Mouse (Mus musculus): Measurements from ENCODE around the gene Fam118a. TPM values are rescaled to one million over a fixed set of nuclear protein-coding genes. Genes with fewer than 3 reads are reported as not detected.

The Fam118a gene
- polyA plus RNA-seq, 1 experiment from 2014 or later = 17.0 TPM

DNA sequence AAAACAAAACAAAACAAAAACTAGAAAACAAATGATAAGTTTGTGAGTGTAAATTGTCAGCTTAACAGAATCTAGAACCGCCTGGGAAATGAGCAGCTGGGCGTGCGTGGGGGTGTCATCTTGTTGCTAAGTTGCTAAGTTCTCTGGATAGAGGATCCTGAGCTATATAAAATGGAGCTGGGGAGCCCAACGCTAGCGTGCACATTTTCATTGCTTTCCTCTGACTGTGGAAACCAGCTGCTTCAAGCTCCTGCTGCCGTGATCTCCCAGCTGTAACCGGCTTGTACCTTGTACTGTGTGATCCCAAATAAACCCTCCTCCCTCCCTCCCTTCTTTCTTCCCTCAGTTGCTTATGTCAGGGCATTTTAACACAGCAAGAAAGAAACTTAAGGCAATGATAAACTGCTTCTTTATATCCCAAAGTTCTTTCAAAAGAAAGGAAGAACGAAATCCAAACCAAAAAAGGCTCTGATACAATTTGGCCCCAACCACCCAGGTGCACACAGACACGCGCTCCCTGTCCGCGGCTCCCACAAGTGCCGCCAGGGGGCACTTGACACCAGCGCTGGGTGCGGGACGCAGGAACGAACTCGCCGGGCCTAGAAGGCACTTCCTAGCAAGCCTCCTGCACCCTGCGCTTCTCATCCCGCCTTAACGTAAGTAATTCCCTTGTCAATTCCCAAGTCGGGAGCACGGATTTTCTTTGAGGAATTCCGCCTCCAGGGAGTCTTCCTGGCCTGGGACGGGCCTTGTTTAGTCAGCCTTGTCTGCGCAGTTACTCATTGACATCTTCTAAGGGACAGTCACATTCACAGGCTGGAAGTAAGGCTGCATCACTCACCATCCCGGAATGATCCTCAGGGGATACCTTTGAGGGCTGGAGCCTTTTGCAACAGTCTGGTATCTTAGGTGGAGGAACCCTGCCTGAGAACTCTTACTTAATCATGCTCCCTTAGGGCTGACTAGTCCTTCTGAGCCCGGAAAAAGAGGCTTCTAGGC lies 27.5 kb upstream of the Fam118a start:
- H3K4me1 ChIP-seq (replicated peaks; ENCODE audit: control insufficient read depth, insufficient read depth, low read length) = no peaks in the 10 kb centered on the region
- no peak overlapping the region for H3K27ac ChIP-seq (ENCODE audit: low read depth, low read length)
- no peaks in the 10 kb centered on the region for H3K9me3 ChIP-seq (ENCODE audit: control insufficient read depth, low read length)
- H3K36me3 ChIP-seq (ENCODE audit: control insufficient read depth, insufficient read depth, low read length) = no peaks in the 10 kb centered on the region
- no peak overlapping the region for H3K4me2 ChIP-seq
- DNase-seq (ENCODE audit: low spot score) (peak; percentile 71), ATAC-seq (replicated peaks; ENCODE audit: low FRiP score) (peak; percentile 47; the same call in 1 of the 2 replicates)
- H3K4me3 ChIP-seq (ENCODE audit: low read depth, low read length) = no peak overlapping the region
- 21% methylated on average over 29 of the region's 29 CpGs for WGBS
- no peak overlapping the region for H3K9ac ChIP-seq (ENCODE audit: low read depth, low read length)
- H3K27me3 ChIP-seq (replicated peaks; ENCODE audit: control insufficient read depth, insufficient read depth, low read length) = no peaks in the 10 kb centered on the region

- H3K27me3 ChIP-seq (replicated peaks; ENCODE audit: control insufficient read depth, insufficient read depth, low read length) = no peaks in the 10 kb centered on the region
- H3K4me1 ChIP-seq (replicated peaks; ENCODE audit: control insufficient read depth, insufficient read depth, low read length) = no peaks in the 10 kb centered on the region
- no peaks in the 10 kb centered on the region for H3K36me3 ChIP-seq (ENCODE audit: control insufficient read depth, insufficient read depth, low read length)
- DNase-seq (ENCODE audit: low spot score) = no peak
- H3K9me3 ChIP-seq (ENCODE audit: control insufficient read depth, low read length) = no peaks in the 10 kb centered on the region
- no peak overlapping the region for H3K4me3 ChIP-seq (ENCODE audit: low read depth, low read length)
- 67% methylated on average over 8 of the region's 8 CpGs for WGBS
- no peak overlapping the region for H3K27ac ChIP-seq (ENCODE audit: low read depth, low read length)
- no peak overlapping the region for H3K4me2 ChIP-seq
- no peak overlapping the region for H3K9ac ChIP-seq (ENCODE audit: low read depth, low read length)
- no peak for ATAC-seq (replicated peaks; ENCODE audit: low FRiP score)
Observed at GRCm38 (mm10) chr15:85009666-85010065, 19.1 kb upstream of the Fam118a start.

DNA sequence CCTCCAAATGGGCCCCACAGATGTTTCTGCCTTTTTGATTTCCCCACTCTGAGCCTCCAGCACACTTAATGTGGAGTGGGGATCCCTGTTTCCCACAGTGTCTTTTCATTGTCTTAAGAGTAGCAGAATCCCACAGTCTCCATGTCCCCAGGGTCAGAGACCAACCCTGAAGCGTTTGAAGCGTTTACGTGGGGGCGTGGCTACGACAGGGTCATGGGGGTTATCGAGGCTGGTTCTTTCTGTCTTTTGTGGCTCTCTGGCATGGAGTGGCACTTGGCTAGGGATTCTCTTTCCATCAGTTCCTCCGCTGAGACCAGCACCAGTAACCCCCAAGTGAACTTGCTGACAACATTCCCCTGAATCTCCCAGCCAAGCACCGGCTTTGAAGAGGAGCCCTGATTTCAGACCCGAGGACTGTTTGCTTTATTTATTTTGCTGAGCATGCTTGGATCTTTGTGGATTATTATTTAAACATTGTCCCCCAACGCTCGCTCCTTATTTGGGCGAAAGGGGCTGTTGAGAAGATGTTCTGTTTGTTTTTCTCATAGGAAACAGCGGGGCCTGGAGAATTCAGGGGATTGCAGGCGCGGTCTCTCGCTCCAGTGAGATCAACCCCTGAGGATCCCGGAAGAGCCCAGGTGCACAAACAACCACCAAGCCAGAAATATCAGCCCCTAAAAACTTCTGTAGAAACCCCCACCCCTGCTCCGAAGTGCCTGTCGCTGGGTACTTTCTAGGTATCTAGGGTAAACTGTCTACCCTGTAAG lies 16.7 kb upstream of the Fam118a start:
- H3K4me1 ChIP-seq (replicated peaks; ENCODE audit: control insufficient read depth, insufficient read depth, low read length) = no peaks in the 10 kb centered on the region
- no peak overlapping the region for H3K27ac ChIP-seq (ENCODE audit: low read depth, low read length)
- WGBS = 38% methylated on average over 19 of the region's 19 CpGs
- H3K36me3 ChIP-seq (ENCODE audit: control insufficient read depth, insufficient read depth, low read length) = no peaks in the 10 kb centered on the region
- H3K4me2 ChIP-seq = peak overlapping the region; percentile 33
- H3K4me3 ChIP-seq (ENCODE audit: low read depth, low read length) = no peak overlapping the region
- no peaks in the 10 kb centered on the region for H3K9me3 ChIP-seq (ENCODE audit: control insufficient read depth, low read length)
- DNase-seq (ENCODE audit: low spot score) (no peak), ATAC-seq (replicated peaks; ENCODE audit: low FRiP score) (no peak)
- peaks cover 4% of the 10 kb centered on the region; the same call in 1 of the 2 replicates for H3K27me3 ChIP-seq (replicated peaks; ENCODE audit: control insufficient read depth, insufficient read depth, low read length)
- no peak overlapping the region for H3K9ac ChIP-seq (ENCODE audit: low read depth, low read length)

- no peak overlapping the region for H3K27ac ChIP-seq (ENCODE audit: low read depth, low read length)
Observed at GRCm38 (mm10) chr15:85012662-85013054, 16.1 kb upstream of the Fam118a start.

GRCm38 (mm10) chr15:85015771-85016170 lies 13.0 kb upstream of the Fam118a start:
- ATAC-seq (replicated peaks; ENCODE audit: low FRiP score) = no peak
- H3K4me3 ChIP-seq (ENCODE audit: low read depth, low read length) = no peak overlapping the region
- H3K4me1 ChIP-seq (replicated peaks; ENCODE audit: control insufficient read depth, insufficient read depth, low read length) = no peaks in the 10 kb centered on the region
- no peak overlapping the region for H3K9ac ChIP-seq (ENCODE audit: low read depth, low read length)
- H3K36me3 ChIP-seq (ENCODE audit: control insufficient read depth, insufficient read depth, low read length) = no peaks in the 10 kb centered on the region
- DNase-seq (ENCODE audit: low spot score) = no peak
- H3K4me2 ChIP-seq = no peak overlapping the region
- H3K27me3 ChIP-seq (replicated peaks; ENCODE audit: control insufficient read depth, insufficient read depth, low read length) = peaks cover 10% of the 10 kb centered on the region; the same call in 1 of the 2 replicates
- no peak overlapping the region for H3K27ac ChIP-seq (ENCODE audit: low read depth, low read length)
- 83% methylated on average over 11 of the region's 11 CpGs for WGBS
- H3K9me3 ChIP-seq (ENCODE audit: control insufficient read depth, low read length) = no peaks in the 10 kb centered on the region

More at GRCm38 (mm10) chr15:85012662-85013054, 16.1 kb upstream of the Fam118a start:
- Histone ChIP-seq H3K36me3 (ENCODE audit: control insufficient read depth, insufficient read depth, low read length) (no peaks in the 10 kb centered on the region), H3K9ac (ENCODE audit: low read depth, low read length) (no peak overlapping the region), H3K4me3 (ENCODE audit: low read depth, low read length) (no peak overlapping the region), H3K9me3 (ENCODE audit: control insufficient read depth, low read length) (no peaks in the 10 kb centered on the region), H3K27me3 (replicated peaks; ENCODE audit: control insufficient read depth, insufficient read depth, low read length) (peaks cover 10% of the 10 kb centered on the region; the same call in 1 of the 2 replicates), H3K4me2 (peak overlapping the region; percentile 33; the same call in 1 of the 2 replicates), H3K4me1 (replicated peaks; ENCODE audit: control insufficient read depth, insufficient read depth, low read length) (no peaks in the 10 kb centered on the region)
- 42% methylated on average over 2 of the region's 2 CpGs for WGBS
- no peak for ATAC-seq (replicated peaks; ENCODE audit: low FRiP score)
- DNase-seq (ENCODE audit: low spot score) = no peak

- Histone ChIP-seq H3K9me3 (ENCODE audit: control insufficient read depth, low read length) (no peaks in the 10 kb centered on the region), H3K27ac (ENCODE audit: low read depth, low read length) (no peak within 1 kb of the TSS), H3K4me3 (ENCODE audit: low read depth, low read length) (no peak within 1 kb of the TSS), H3K4me2 (0 out of 2 replicates have a peak within 1 kb of the TSS, but pooled peaks have one; percentile 10), H3K9ac (ENCODE audit: low read depth, low read length) (no peak within 1 kb of the TSS), H3K36me3 (ENCODE audit: control insufficient read depth, insufficient read depth, low read length) (no peaks in the 10 kb centered on the region), H3K4me1 (replicated peaks; ENCODE audit: control insufficient read depth, insufficient read depth, low read length) (no peaks in the 10 kb centered on the region), H3K27me3 (replicated peaks; ENCODE audit: control insufficient read depth, insufficient read depth, low read length) (peaks cover 10% of the 10 kb centered on the region; the same call in 1 of the 2 replicates)
- WGBS = 12% methylated on average over 21 of the region's 21 CpGs
- ATAC-seq (replicated peaks; ENCODE audit: low FRiP score) = 0 out of 2 replicates have a peak, but pooled peaks have one; percentile 47
- no peak for DNase-seq (ENCODE audit: low spot score)
Observed at GRCm38 (mm10) chr15:85016951-85017664, 11.6 kb upstream of the Fam118a start, which contains the start of gene Upk3a. Upk3a (plus strand) TSS chr15:85017141.

- Histone ChIP-seq H3K4me3 (ENCODE audit: low read depth, low read length) (no peak overlapping the region), H3K36me3 (ENCODE audit: control insufficient read depth, insufficient read depth, low read length) (no peaks in the 10 kb centered on the region), H3K4me1 (replicated peaks; ENCODE audit: control insufficient read depth, insufficient read depth, low read length) (no peaks in the 10 kb centered on the region), H3K27ac (ENCODE audit: low read depth, low read length) (no peak overlapping the region), H3K9me3 (ENCODE audit: control insufficient read depth, low read length) (no peaks in the 10 kb centered on the region), H3K4me2 (no peak overlapping the region), H3K9ac (ENCODE audit: low read depth, low read length) (no peak overlapping the region), H3K27me3 (replicated peaks; ENCODE audit: control insufficient read depth, insufficient read depth, low read length) (peaks cover 4% of the 10 kb centered on the region; the same call in 1 of the 2 replicates)
- 68% methylated on average over 4 of the region's 4 CpGs for WGBS
- ATAC-seq (replicated peaks; ENCODE audit: low FRiP score) (no peak), DNase-seq (ENCODE audit: low spot score) (no peak)
Observed at GRCm38 (mm10) chr15:85022211-85022610, 6.5 kb upstream of the Fam118a start.

DNA sequence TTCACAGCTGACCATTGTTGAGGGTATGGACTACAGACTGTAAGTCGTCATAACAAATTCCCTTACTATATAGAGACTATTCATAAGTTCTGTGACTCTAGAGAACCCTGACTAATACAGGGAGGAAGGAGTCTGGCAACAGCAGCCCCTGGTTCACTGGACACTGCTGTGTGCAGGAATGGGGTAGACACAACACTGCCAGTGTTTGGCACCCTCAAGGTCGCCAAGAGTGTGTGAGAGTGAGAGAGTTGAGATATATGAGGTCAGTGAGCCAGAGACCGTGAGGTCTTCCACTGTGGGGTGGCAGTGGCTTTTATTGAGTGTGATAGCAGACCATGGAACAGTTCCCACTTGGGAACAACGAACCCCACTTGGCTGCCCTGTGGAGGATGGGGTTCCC lies 2.6 kb upstream of the Fam118a start:
- H3K4me2 ChIP-seq = no peak overlapping the region

More for the DNA sequence above, 2.6 kb upstream of the Fam118a start:
- Histone ChIP-seq H3K9me3 (ENCODE audit: control insufficient read depth, low read length) (no peaks in the 10 kb centered on the region), H3K27ac (ENCODE audit: low read depth, low read length) (no peak overlapping the region), H3K4me1 (replicated peaks; ENCODE audit: control insufficient read depth, insufficient read depth, low read length) (no peaks in the 10 kb centered on the region), H3K9ac (ENCODE audit: low read depth, low read length) (no peak overlapping the region), H3K4me3 (ENCODE audit: low read depth, low read length) (no peak overlapping the region), H3K36me3 (ENCODE audit: control insufficient read depth, insufficient read depth, low read length) (no peaks in the 10 kb centered on the region), H3K27me3 (replicated peaks; ENCODE audit: control insufficient read depth, insufficient read depth, low read length) (no peaks in the 10 kb centered on the region)
- WGBS = 68% methylated on average over 4 of the region's 4 CpGs
- no peak for DNase-seq (ENCODE audit: low spot score)
- ATAC-seq (replicated peaks; ENCODE audit: low FRiP score) = no peak
